In genomic region chr17:74598908-74599307, GRCm38 (mm10) we compare ENCODE assay signal across 27 mouse cellular contexts.
DNase-seq lines count a peak whose midpoint lies in the region; ATAC-seq lines count a peak whose summit lies in the region.
"Had no signal": no experiment of that assay in that cellular context is flagged by ENCODE, and none has a peak within 500 bp of the region (broad histone marks: within the 10 kb centered on the region; RNA-seq: fewer than 3 reads in every experiment).

No protein-coding gene starts in this region.

- no peak overlapping the region for H3K9ac ChIP-seq in kidney, embryonic 14.5 days (ENCODE audit: low read depth, low read length)
- no peak overlapping the region for H3K9ac ChIP-seq in intestine, embryonic 15.5 days
- H3K9ac ChIP-seq in heart, embryonic 12.5 days, result no peak overlapping the region
- H3K9ac ChIP-seq: hindbrain, embryonic 15.5 days; limb, embryonic 12.5 days; liver, embryonic 14.5 days; midbrain, embryonic 13.5 days had no signal

- ATAC-seq in kidney, embryonic 14.5 days (ENCODE audit: low FRiP score, low TSS enrichment), result no peak
- ATAC-seq in intestine, embryonic 15.5 days, result peak; percentile 91
- no peak for ATAC-seq in heart, embryonic 12.5 days (ENCODE audit: insufficient number of reproducible peaks, low FRiP score)
- ATAC-seq: forebrain, embryonic 14.5 days; inflammation-experienced regulatory T-cells, adult 6 months; lung, postnatal 0 days; midbrain, embryonic 13.5 days; Patski had no signal

- H3K27me3 ChIP-seq in kidney, embryonic 14.5 days (ENCODE audit: control insufficient read depth, insufficient read depth, low read length), result no peaks in the 10 kb centered on the region
- no peaks in the 10 kb centered on the region for H3K27me3 ChIP-seq in intestine, embryonic 15.5 days (replicated peaks)
- no peaks in the 10 kb centered on the region for H3K27me3 ChIP-seq in heart, embryonic 12.5 days (replicated peaks)
- H3K27me3 ChIP-seq: hindbrain, embryonic 15.5 days; limb, embryonic 12.5 days; midbrain, embryonic 13.5 days; Patski had no signal

- peak; percentile 75 for DNase-seq in kidney, adult 11 months
- peak; percentile 85 for DNase-seq in kidney, adult 9 months
- peak; percentile 49 to 81 for DNase-seq in kidney, postnatal 25 days
- no peak for DNase-seq in heart, adult 9 months (ENCODE audit: low spot score in 2 of 2)
- no peak for DNase-seq in retina, embryonic 14.5 days (ENCODE audit: low spot score)
- DNase-seq: adrenal gland, postnatal 10 days; cerebellum, adult 9-10 months; cerebellum, postnatal 36 days; gastrocnemius, postnatal 36 days; heart, adult 2 months; heart, postnatal 14 days; retina, postnatal 1 day; right cerebral cortex, postnatal 14 days; thymus, postnatal 4 days had no signal

- no peak overlapping the region for H3K27ac ChIP-seq in kidney, embryonic 14.5 days (ENCODE audit: low read depth, low read length)
- no peak overlapping the region for H3K27ac ChIP-seq in intestine, embryonic 15.5 days
- no peak overlapping the region for H3K27ac ChIP-seq in heart, embryonic 12.5 days (ENCODE audit: poor library complexity, severe bottlenecking)
- H3K27ac ChIP-seq: heart, adult 2 months; hindbrain, embryonic 10.5 days; hindbrain, embryonic 15.5 days; limb, embryonic 12.5 days; liver, embryonic 14.5 days; macrophage; midbrain, embryonic 13.5 days had no signal

- no peak overlapping the region for H3K4me3 ChIP-seq in kidney, embryonic 14.5 days (ENCODE audit: low read length)
- no peak overlapping the region for H3K4me3 ChIP-seq in intestine, embryonic 15.5 days (replicated peaks)
- no peak overlapping the region for H3K4me3 ChIP-seq in heart, embryonic 12.5 days
- H3K4me3 ChIP-seq: heart, adult 2 months; hindbrain, embryonic 10.5 days; hindbrain, embryonic 15.5 days; limb, embryonic 12.5 days; midbrain, embryonic 13.5 days had no signal

- no peaks in the 10 kb centered on the region for H3K4me1 ChIP-seq in kidney, embryonic 14.5 days (ENCODE audit: control insufficient read depth, insufficient read depth, low read length)
- no peaks in the 10 kb centered on the region for H3K4me1 ChIP-seq in intestine, embryonic 15.5 days (replicated peaks)
- no peaks in the 10 kb centered on the region for H3K4me1 ChIP-seq in heart, embryonic 12.5 days (replicated peaks)
- H3K4me1 ChIP-seq: hindbrain, embryonic 10.5 days; hindbrain, embryonic 15.5 days; limb, embryonic 12.5 days; midbrain, embryonic 13.5 days had no signal

- 94% methylated on average over 9 of the region's 9 CpGs for WGBS in kidney, embryonic 14.5 days
- WGBS in intestine, embryonic 15.5 days, result 81% methylated on average over 9 of the region's 9 CpGs
- 95% methylated on average over 9 of the region's 9 CpGs for WGBS in heart, embryonic 12.5 days

- peaks cover 68% of the 10 kb centered on the region for H3K36me3 ChIP-seq in kidney, embryonic 14.5 days (ENCODE audit: control insufficient read depth, insufficient read depth, low read length)
- peaks cover 17% of the 10 kb centered on the region; the same call in 1 of the 2 replicates for H3K36me3 ChIP-seq in intestine, embryonic 15.5 days
- H3K36me3 ChIP-seq in heart, embryonic 12.5 days, result peaks cover 54% of the 10 kb centered on the region

- no peaks in the 10 kb centered on the region for H3K9me3 ChIP-seq in kidney, embryonic 14.5 days (ENCODE audit: control insufficient read depth, low read length)
- no peaks in the 10 kb centered on the region for H3K9me3 ChIP-seq in intestine, embryonic 15.5 days
- H3K9me3 ChIP-seq in heart, embryonic 12.5 days (replicated peaks), result no peaks in the 10 kb centered on the region
- H3K9me3 ChIP-seq: hindbrain, embryonic 10.5 days; hindbrain, embryonic 15.5 days; limb, embryonic 12.5 days; midbrain, embryonic 13.5 days had no signal

- H3K4me2 ChIP-seq in kidney, embryonic 14.5 days (replicated peaks; ENCODE audit: low read depth, low read length), result no peak overlapping the region
- H3K4me2 ChIP-seq in intestine, embryonic 15.5 days (replicated peaks), result no peak overlapping the region
- H3K4me2 ChIP-seq in heart, embryonic 12.5 days, result no peak overlapping the region
- H3K4me2 ChIP-seq: hindbrain, embryonic 15.5 days; limb, embryonic 12.5 days; midbrain, embryonic 13.5 days had no signal

Comparison
In these comparisons a context has a peak if more than half of its experiments do, and no peak if none do; other contexts are left out.
1. DNase-seq: peak in kidney, adult 11 months (single experiment), kidney, adult 9 months (single experiment) and kidney, postnatal 25 days (2 of 2); none in heart, adult 9 months (0 of 2) and retina, embryonic 14.5 days (single experiment).